Mouse (Mus musculus) limb, embryonic 10.5 days (tissue): ENCODE measurements around the gene Gm9046. TPM values are rescaled to one million over a fixed set of nuclear protein-coding genes. Genes with fewer than 3 reads are reported as not detected.
"Not testable (repeated sequence)": the region's sequence is repeated elsewhere in the genome, so short reads cannot be mapped to it uniquely, and the experiment has no call there.

Experiments used
- DNase-seq: peaks from one replicate; pipeline ENCODE4 v3.0.0-alpha.2; 2017; ENCODE audit warnings: low spot score
- H3K27ac ChIP-seq: fragments of 300-500 bp; sonication (generic); 2 replicates; pipeline ENCODE4 v1.5.1; 2016; ENCODE audit warnings: mild to moderate bottlenecking
- H3K27me3 ChIP-seq: fragments of 300-500 bp; sonication (generic); 2 replicates; pipeline ENCODE4 v1.6.1; 2016; ENCODE audit warnings: low read depth, mild to moderate bottlenecking; ENCODE audit not compliant: poor library complexity, severe bottlenecking
- H3K36me3 ChIP-seq: fragments of 300-500 bp; sonication (generic); 2 replicates; pipeline ENCODE4 v1.6.1; 2016; ENCODE audit warnings: mild to moderate bottlenecking, moderate library complexity
- H3K4me1 ChIP-seq: fragments of 300-500 bp; sonication (generic); 2 replicates; pipeline ENCODE4 v1.6.1; 2016
- H3K4me3 ChIP-seq: fragments of 300-500 bp; sonication (generic); 2 replicates; pipeline ENCODE4 v1.5.1; 2016; ENCODE audit warnings: mild to moderate bottlenecking, moderate library complexity
- H3K9me3 ChIP-seq: fragments of 300-500 bp; sonication (generic); replicated peaks from 2 replicates; pipeline ENCODE4 v1.6.1; 2016; ENCODE audit warnings: mild to moderate bottlenecking
- whole genome bisulfite sequencing: fragments of 180-500 bp; shearing (Covaris S2); methylation state at CpG from one replicate; pipeline ENCODE4 v1.1.7; 2016; 5-methylcytosine and 5-hydroxymethylcytosine counted together
- polyA plus RNA-seq: library from polyadenylated mRNA; unstranded; fragments of >200 nt; fragmentation: Nextera tagmentation; extraction: Ambion mirVana; gene quantifications from 2 replicates; pipeline ENCODE4 v1.2.1, GENCODE M21; 2016

Gm9046 gene
- polyA plus RNA-seq = not detected in 2 replicates

- no CpG with 5 or more reads among the region's 14 CpGs for WGBS
- not testable (repeated sequence) for H3K4me3 ChIP-seq, H3K9me3 ChIP-seq, H3K27ac ChIP-seq, H3K36me3 ChIP-seq, H3K4me1 ChIP-seq, H3K27me3 ChIP-seq, DNase-seq
Observed at GRCm38 (mm10) chr10:118343155-118343554, at the start of gene Gm9046. Gene Gm9046 (minus strand): TSS chr10:118343255.

DNA sequence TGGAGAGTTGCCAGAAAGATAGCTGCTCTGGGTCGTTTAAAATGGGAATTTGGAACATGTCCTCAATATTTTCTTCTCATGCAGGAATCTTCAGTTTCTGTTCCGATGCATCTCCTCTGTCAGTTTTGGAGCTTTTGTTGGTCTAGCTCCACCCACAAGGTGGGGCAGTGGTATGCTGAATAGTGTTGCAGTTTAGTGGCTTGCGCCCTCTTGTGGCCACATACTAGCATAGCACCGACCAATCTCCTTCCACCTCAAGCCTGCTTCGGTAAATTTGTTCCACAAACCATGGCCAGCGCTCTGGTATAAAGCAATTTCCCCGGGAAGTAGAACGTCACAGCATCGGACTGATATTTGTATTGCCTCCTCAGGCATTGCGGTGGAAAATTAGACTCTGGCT lies 27.4 kb upstream of the Gm9046 start:
- DNase-seq = peak; percentile 86
- 16% methylated on average over 10 of the region's 10 CpGs for WGBS
- H3K36me3 ChIP-seq = no peaks in the 10 kb centered on the region
- H3K4me1 ChIP-seq = no peaks in the 10 kb centered on the region; the same call in 1 of the 2 replicates
- no peak overlapping the region for H3K27ac ChIP-seq
- H3K27me3 ChIP-seq = no peaks in the 10 kb centered on the region
- H3K4me3 ChIP-seq = peak overlapping the region; percentile 22; the same call in 1 of the 2 replicates
- H3K9me3 ChIP-seq = no peaks in the 10 kb centered on the region

DNA sequence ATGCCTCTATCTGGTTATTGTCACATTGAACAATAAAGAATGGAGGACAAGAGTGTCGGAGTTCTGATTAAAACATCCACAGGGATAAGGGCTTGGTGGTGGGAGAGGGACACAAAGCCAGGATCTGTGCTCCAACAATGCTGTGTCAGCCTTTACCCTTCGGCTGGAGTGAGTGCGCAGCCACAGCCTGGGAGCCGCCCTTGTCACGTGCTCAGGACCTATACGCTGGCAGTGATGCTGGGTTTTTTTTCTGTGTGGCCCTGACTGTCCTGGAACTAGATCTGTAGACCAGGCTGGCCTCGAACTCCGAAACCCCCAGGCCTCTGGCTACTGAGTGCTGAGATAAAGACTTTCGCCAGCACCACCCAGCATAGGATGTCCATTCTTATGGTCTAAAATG lies 26.5 kb upstream of the Gm9046 start:
- Histone ChIP-seq H3K36me3 (no peaks in the 10 kb centered on the region), H3K4me3 (no peak overlapping the region), H3K27ac (no peak overlapping the region), H3K27me3 (no peaks in the 10 kb centered on the region), H3K4me1 (no peaks in the 10 kb centered on the region; the same call in 1 of the 2 replicates), H3K9me3 (no peaks in the 10 kb centered on the region)
- 93% methylated on average over 9 of the region's 9 CpGs for WGBS
- no peak for DNase-seq

DNA sequence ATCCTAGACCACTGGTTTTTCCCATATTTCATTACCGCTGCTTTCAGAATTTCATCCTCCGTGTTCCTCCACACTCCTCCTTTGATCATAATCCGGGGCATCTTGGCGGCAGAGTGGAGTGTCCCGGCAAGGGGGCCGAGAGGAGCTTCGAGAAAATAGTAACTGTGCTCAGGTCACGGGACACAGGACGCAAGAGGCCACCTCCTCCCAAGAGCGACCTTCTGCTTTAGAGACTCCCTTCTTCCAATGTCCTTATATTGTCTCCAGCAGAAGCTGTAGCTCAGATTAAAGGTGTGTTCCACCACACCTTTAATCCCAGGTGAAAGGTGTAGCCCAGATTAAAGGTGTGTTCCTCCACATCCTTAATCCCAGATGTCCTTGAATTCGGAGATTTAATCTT lies 10.9 kb upstream of the Gm9046 start, which contains the start of gene Gm9049:
Gm9049 (minus strand) TSS at position 101 of the 400 bp plus-strand sequence.
- H3K36me3 ChIP-seq, H3K9me3 ChIP-seq, H3K27me3 ChIP-seq, DNase-seq, H3K27ac ChIP-seq, H3K4me3 ChIP-seq, H3K4me1 ChIP-seq: not testable (repeated sequence)
- WGBS = 75% methylated on average over 1 of the region's 11 CpGs

DNA sequence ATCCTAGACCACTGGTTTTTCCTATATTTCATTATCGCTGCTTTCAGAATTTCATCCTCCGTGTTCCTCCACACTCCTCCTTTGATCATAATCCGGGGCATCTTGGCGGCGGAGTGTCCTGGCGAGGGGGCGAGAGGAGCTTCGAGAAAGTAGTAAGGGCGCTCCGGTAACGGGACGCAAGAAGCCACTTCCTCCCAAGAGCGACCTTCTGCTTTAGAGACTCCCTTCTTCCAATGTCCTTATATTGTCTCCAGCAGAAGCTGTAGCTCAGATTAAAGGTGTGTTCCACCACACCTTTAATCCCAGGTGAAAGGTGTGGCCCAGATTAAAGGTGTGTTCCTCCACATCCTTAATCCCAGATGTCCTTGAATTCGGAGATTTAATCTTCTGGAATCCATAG lies 5.5 kb upstream of the Gm9046 start, which contains the start of gene Gm9048:
Gm9048 (minus strand) TSS at position 101 of the 400 bp plus-strand sequence.
- DNase-seq, H3K27me3 ChIP-seq, H3K4me3 ChIP-seq, H3K9me3 ChIP-seq, H3K27ac ChIP-seq, H3K4me1 ChIP-seq, H3K36me3 ChIP-seq: not testable (repeated sequence)
- WGBS = 100% methylated on average over 1 of the region's 14 CpGs

DNA sequence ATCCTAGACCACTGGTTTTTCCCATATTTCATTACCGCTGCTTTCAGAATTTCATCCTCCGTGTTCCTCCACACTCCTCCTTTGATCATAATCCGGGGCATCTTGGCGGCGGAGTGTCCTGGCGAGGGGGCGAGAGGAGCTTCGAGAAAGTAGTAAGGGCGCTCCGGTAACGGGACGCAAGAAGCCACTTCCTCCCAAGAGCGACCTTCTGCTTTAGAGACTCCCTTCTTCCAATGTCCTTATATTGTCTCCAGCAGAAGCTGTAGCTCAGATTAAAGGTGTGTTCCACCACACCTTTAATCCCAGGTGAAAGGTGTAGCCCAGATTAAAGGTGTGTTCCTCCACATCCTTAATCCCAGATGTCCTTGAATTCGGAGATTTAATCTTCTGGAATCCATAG lies 5.3 kb downstream of the Gm9046 start, which contains the start of gene Gm9045:
Gm9045 (minus strand) TSS at position 101 of the 400 bp plus-strand sequence.
- H3K9me3 ChIP-seq, H3K36me3 ChIP-seq, H3K4me3 ChIP-seq, H3K27ac ChIP-seq, H3K4me1 ChIP-seq, H3K27me3 ChIP-seq, DNase-seq: not testable (repeated sequence)
- no CpG with 5 or more reads among the region's 14 CpGs for WGBS

DNA sequence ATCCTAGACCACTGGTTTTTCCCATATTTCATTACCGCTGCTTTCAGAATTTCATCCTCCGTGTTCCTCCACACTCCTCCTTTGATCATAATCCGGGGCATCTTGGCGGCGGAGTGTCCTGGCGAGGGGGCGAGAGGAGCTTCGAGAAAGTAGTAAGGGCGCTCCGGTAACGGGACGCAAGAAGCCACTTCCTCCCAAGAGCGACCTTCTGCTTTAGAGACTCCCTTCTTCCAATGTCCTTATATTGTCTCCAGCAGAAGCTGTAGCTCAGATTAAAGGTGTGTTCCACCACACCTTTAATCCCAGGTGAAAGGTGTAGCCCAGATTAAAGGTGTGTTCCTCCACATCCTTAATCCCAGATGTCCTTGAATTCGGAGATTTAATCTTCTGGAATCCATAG lies 10.7 kb downstream of the Gm9046 start, which contains the start of gene Gm9044:
Gm9044 (minus strand) TSS at position 101 of the 400 bp plus-strand sequence.
- DNase-seq, H3K36me3 ChIP-seq, H3K9me3 ChIP-seq, H3K27ac ChIP-seq, H3K4me1 ChIP-seq, H3K27me3 ChIP-seq, H3K4me3 ChIP-seq: not testable (repeated sequence)
- WGBS = no CpG with 5 or more reads among the region's 14 CpGs

GRCm38 (mm10) chr10:118326869-118327268 lies 16.2 kb downstream of the Gm9046 start, which contains the start of gene Gm9040:
Gene Gm9040 (minus strand): TSS chr10:118326969.
- H3K27ac ChIP-seq, H3K36me3 ChIP-seq, H3K27me3 ChIP-seq, DNase-seq, H3K4me1 ChIP-seq, H3K9me3 ChIP-seq, H3K4me3 ChIP-seq: not testable (repeated sequence)
- no CpG with 5 or more reads among the region's 11 CpGs for WGBS

DNA sequence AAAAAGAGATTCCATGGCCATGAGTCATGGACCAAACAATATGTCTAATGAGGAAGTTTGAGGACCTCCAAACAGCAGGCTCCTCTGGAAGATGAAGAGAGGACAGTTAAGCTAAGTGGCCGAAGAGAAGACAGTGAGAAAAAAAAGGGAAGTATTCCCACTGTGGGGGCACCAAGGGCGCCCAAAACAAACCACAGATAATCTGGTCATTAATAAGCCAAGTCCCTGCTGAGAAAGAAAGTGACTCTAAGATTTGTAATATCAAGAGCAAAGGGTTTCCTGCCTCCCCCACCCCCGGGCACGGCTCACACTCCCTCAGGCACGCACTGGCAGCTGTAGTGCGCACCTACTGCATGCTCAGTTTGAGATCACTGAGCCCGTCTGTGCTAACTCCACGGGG lies 24.0 kb downstream of the Gm9046 start:
- WGBS = 92% methylated on average over 8 of the region's 8 CpGs
- Histone ChIP-seq H3K27ac (no peak overlapping the region), H3K36me3 (no peaks in the 10 kb centered on the region), H3K27me3 (no peaks in the 10 kb centered on the region), H3K4me1 (no peaks in the 10 kb centered on the region), H3K9me3 (no peaks in the 10 kb centered on the region), H3K4me3 (no peak overlapping the region)
- no peak for DNase-seq

- not testable (repeated sequence) for H3K27ac ChIP-seq, H3K4me3 ChIP-seq, H3K27me3 ChIP-seq, H3K9me3 ChIP-seq, H3K36me3 ChIP-seq, H3K4me1 ChIP-seq
- DNase-seq = peak; percentile 32
- WGBS = 46% methylated on average over 2 of the region's 2 CpGs
Observed at GRCm38 (mm10) chr10:118302133-118302532, 40.9 kb downstream of the Gm9046 start.

- Histone ChIP-seq H3K4me3 (no peak within 1 kb of the TSS), H3K4me1 (no peaks in the 10 kb centered on the region), H3K36me3 (no peaks in the 10 kb centered on the region), H3K9me3 (no peaks in the 10 kb centered on the region), H3K27me3 (no peaks in the 10 kb centered on the region), H3K27ac (no peak within 1 kb of the TSS)
- 94% methylated on average over 6 of the region's 6 CpGs for WGBS
- DNase-seq = no peak
Observed at GRCm38 (mm10) chr10:118294938-118295337, 48.1 kb downstream of the Gm9046 start, which contains the start of gene Iltifb. Gene Iltifb (minus strand): TSS chr10:118295038.
